Mouse (Mus musculus): ENCODE measurements around the gene Olfm4.

Olfm4 gene

DNA sequence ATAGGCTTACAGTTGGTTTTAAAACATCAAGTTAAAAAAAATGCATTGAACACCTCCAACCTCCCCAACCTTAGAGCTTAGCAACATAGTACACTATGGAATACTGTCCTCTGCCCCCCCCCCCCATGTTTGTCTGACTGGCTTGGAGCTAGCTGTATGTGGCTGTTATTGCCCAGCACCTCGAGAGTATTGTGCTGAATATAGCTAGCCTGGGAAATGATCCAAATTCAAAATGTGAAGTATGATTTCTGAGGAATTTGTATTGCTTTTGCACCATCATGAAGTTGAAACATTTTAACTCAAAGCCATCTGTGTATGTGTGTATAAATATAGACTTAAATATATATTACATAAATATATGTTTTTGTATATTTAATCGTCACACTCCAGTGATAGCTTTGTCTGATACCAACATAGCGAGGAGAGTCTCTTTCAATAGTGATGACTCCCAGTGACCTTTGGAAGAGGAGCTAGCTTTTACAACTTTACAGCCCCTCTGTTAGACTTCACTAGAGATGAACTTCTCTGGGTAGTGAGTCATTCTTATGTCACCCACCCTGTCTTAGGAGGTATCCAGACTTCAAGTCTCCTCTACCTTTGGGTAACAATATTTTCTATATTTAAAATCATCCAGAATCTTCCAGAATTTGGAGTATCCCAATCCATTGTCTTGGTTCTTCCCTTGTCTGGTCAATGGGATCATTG, 45.6 kb downstream of the Olfm4 start:
- DNase-seq (ENCODE audit: low spot score in 2 of 2): peak in 1 of 2 experiments; percentile 35

DNA sequence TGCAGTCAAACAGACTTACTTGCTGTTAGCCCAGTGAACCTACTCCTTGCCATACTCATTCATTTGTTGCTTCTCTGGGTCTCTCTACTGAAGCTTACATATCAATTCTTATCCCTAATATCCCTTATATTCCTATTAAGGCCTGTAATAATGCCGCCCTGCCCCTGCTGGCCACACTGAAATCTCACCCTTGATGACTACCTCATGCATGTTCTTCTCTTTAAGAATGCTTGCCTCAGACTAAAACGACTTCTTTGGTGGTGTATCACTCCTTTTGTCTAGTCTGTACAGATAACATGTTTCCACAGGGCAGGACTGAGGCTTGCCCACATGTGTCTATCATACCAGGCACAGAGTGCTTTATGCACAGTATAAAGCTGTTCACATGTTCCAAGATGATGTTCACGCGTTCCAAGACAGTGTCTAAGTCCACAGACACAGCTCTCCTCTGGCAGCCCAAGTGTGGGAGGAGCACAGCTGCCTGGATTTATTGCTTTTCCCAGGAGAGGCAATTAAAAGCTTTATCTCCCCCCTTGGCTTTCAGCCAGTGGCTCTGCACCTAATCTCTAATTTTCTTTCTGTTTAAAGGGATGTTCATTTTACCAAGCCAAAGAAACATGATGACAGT, 55.9 kb downstream of the Olfm4 start:
- DNase-seq (ENCODE audit: low spot score in 2 of 2): no peak

DNA sequence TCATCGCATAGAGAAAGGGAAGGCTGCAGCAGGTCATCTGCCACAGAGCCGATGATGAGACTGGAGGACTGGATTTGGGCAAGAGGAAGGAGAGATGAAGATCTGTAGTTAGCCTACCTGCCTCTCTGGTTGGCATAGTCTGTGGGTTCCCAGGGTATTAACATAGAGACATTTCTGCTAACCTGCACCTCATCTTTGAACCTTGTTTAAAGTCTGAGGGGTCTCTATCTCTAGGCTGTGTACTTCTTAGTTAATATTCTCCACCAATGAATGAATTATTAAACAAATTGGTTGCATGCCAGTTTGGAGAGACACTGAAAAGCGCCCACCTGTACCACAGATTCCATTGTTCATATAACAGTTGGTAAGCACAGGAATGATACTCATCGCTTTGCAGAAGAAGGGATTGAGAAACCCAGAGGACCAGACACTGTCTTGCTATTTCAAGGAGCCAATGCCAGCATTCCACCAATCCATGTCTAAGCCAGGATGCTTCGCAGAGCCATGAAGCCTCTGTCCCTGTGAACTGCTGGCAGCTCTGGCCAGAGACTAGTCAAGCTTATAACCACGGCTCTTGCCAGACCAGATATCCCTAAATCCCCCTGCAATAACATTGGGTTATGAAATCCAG, 62.3 kb downstream of the Olfm4 start:
- no peak for DNase-seq (ENCODE audit: low spot score in 2 of 2)

DNA sequence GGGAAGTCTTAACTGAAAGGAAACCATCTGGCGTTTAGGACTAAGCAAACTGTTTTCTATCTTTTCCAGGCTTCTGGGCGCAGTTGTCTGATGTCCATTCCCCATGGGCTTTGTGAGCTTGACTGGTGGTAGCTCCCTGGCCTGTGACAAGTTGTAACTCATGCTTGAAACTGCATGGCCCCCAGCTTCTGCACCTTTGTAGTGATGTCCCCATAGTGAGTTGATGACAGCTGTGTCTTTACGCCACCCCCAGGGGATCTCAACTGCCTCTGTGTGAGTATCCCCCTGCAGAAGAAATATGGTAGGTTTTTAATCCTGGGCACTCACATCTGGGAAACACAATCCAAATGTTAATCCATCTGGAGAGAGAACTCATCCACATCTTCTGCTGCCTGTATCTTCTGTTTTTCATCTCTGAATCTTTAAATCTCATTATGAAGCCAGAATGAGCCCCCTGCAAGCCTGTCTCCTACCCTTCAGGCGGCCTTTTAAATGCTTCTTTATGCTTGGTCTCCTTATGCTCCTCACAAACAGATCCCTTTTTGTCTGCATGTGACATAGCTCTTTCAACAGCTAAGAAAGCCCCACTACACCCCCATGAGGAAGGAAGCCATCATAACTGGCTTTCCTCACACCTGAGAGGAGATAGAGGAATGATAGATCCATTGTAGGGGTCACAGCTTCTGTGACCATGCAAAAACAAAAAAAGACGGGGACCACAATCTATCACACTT, 63.7 kb downstream of the Olfm4 start:
- DNase-seq (ENCODE audit: low spot score in 2 of 2): no peak

DNA sequence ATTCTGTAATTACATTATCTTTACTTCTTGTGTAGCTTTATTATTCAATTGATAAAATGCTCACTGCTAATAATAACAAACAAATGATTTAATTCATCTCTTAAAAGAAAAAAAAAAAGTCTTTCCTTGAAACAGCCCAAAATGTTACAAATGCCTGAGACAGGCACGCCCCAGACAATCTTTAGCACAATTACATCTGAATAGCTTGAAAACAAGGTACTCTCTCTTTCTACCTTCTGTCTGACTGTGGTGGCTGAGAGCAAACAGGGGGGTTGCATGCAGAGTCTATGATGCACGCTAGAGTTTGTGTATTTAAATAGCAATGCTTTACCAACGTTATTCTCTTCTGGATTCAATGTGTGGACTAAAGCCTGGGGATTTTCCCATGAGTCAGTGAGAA, 71.8 kb downstream of the Olfm4 start:
- DNase-seq (ENCODE audit: low spot score in 2 of 2): no peak

DNA sequence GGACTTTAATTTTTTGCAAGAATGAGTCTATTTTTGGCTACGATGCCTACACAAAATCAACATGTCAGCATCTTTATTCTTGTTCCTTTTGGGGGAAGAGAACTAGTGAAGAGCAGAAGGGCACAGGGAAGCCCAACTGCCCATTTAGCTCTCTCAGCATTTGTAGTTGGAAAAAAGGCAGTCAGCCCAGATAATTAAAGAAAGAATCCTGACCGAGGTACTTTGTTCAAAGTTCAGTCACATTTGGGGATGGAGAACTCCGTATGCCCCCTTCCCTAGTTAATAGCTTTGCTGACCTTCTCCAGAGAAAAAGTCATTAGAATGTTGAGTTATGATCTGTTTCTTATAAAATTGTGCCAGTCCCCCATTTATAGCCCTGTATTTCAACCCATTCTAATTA, 77.8 kb downstream of the Olfm4 start:
- no peak for DNase-seq (ENCODE audit: low spot score in 2 of 2)

DNA sequence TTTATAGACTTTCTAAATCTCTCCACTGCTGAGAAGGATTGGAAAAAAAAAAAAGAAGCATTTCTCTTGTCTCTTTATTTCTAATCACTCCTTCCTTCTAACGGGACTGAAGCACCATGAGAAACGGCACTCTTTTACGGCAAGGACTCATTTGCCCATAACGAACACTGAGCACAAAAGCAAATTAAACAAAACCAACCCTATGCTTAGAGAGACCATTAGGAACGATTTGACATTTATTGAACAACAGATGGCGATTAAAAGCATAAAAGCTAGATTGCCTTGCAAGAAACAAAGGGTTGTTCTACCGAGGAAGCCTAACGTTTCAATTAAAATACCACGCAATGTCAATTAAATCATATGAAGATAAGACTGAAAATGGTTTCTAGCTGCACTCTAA, 79.0 kb downstream of the Olfm4 start:
- no peak for DNase-seq (ENCODE audit: low spot score in 2 of 2)

DNA sequence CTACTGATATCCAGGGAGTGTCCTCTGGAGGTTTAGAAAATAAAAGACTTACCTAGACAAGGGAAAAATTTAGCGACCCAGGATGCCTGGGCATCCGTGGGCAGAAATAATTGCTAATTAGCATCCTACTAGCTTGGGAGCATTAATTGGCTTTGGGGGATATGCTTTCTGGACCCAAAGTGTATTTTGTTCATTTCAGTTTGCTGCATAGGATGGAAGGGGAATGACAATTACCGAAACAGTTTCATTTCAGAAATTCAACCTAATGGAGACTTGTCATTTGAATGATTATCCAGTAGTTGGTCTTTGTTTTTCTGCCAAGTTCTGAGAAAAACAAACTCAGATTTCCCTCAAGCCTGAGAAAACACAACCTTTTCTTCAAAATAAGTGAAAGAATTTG, 86.7 kb downstream of the Olfm4 start:
- no peak for DNase-seq (ENCODE audit: low spot score in 2 of 2)
